Mouse (Mus musculus) forebrain, embryonic 16.5 days (tissue): ENCODE data around the gene Aldh1a1. TPM values are rescaled to one million over a fixed set of nuclear protein-coding genes. Genes with fewer than 3 reads are reported as not detected.
"Not testable (repeated sequence)": the region's sequence is repeated elsewhere in the genome, so short reads cannot be mapped to it uniquely, and the experiment has no call there.

Source experiments
- ATAC-seq: fragments of 200-750 bp; cut with Nextera tagmentation; 2 replicates; pipeline ENCODE4 v1.8.0; 2017; ENCODE audit warnings: mild to moderate bottlenecking, moderate library complexity
- H3K27ac ChIP-seq: fragments of 300-500 bp; sonication (generic); 2 replicates; pipeline ENCODE4 v1.5.1; 2014; ENCODE audit warnings: low read length, control low read depth
- H3K27me3 ChIP-seq: fragments of 300-500 bp; sonication (generic); replicated peaks from 2 replicates; pipeline ENCODE4 v1.6.1; 2014; ENCODE audit warnings: low read length; ENCODE audit not compliant: control insufficient read depth, insufficient read depth
- H3K36me3 ChIP-seq: fragments of 300-500 bp; sonication (generic); 2 replicates; pipeline ENCODE4 v1.6.1; 2014; ENCODE audit not compliant: control insufficient read depth, insufficient read depth
- H3K4me1 ChIP-seq: fragments of 300-500 bp; sonication (generic); replicated peaks from 2 replicates; pipeline ENCODE4 v1.6.1; 2014; ENCODE audit warnings: low read length; ENCODE audit not compliant: control insufficient read depth, insufficient read depth
- H3K4me2 ChIP-seq: fragments of 300-500 bp; sonication (generic); 2 replicates; pipeline ENCODE4 v1.6.1; 2014; ENCODE audit warnings: mild to moderate bottlenecking, low read length, control low read depth
- H3K4me3 ChIP-seq: fragments of 300-500 bp; sonication (generic); replicated peaks from 2 replicates; pipeline ENCODE4 v1.5.1; 2014; ENCODE audit warnings: mild to moderate bottlenecking, low read length, control low read depth
- H3K9ac ChIP-seq: fragments of 300-500 bp; sonication (generic); replicated peaks from 2 replicates; pipeline ENCODE4 v1.6.1; 2014; ENCODE audit warnings: low read depth, low read length, control low read depth
- H3K9me3 ChIP-seq: fragments of 300-500 bp; sonication (generic); 2 replicates; pipeline ENCODE4 v1.6.1; 2016; ENCODE audit warnings: low read length; ENCODE audit not compliant: control insufficient read depth
- WGBS: fragments of 180-500 bp; shearing (Covaris S2); extraction: QIAGEN DNeasy Blood & Tissue Kit; methylation state at CpG from one replicate; pipeline ENCODE4 v1.1.7; 2014; 5-methylcytosine and 5-hydroxymethylcytosine counted together
- polyA plus RNA-seq: library from polyadenylated mRNA; unstranded; fragments of >200 nt; fragmentation: Nextera tagmentation; extraction: Ambion mirVana; gene quantifications from 2 replicates; pipeline ENCODE4 v1.2.1, GENCODE M21; 2015

Aldh1a1 gene
- polyA plus RNA-seq, 1 experiment from 2014 or later = 0.42 TPM

- ATAC-seq = no peak
- Histone ChIP-seq H3K27ac (no peak overlapping the region), H3K9ac (no peak overlapping the region), H3K27me3 (no peaks in the 10 kb centered on the region), H3K36me3 (no peaks in the 10 kb centered on the region), H3K9me3 (no peaks in the 10 kb centered on the region), H3K4me1 (no peaks in the 10 kb centered on the region), H3K4me2 (no peak overlapping the region), H3K4me3 (no peak overlapping the region)
- 93% methylated on average over 2 of the region's 2 CpGs for WGBS
Measured at GRCm38 (mm10) chr19:20511971-20512370, 19.5 kb downstream of the Aldh1a1 start.

GRCm38 (mm10) chr19:20513181-20513580 lies 20.7 kb downstream of the Aldh1a1 start:
- H3K4me3 ChIP-seq = no peak overlapping the region
- H3K9ac ChIP-seq = no peak overlapping the region
- 93% methylated on average over 2 of the region's 2 CpGs for WGBS
- H3K4me1 ChIP-seq = no peaks in the 10 kb centered on the region
- H3K36me3 ChIP-seq = no peaks in the 10 kb centered on the region
- no peaks in the 10 kb centered on the region for H3K9me3 ChIP-seq
- H3K4me2 ChIP-seq = no peak overlapping the region
- no peak overlapping the region for H3K27ac ChIP-seq
- ATAC-seq = no peak
- H3K27me3 ChIP-seq = no peaks in the 10 kb centered on the region

GRCm38 (mm10) chr19:20513688-20514361 lies 21.3 kb downstream of the Aldh1a1 start:
- no peak overlapping the region for H3K27ac ChIP-seq
- 86% methylated on average over 6 of the region's 6 CpGs for WGBS
- no peak overlapping the region for H3K9ac ChIP-seq
- H3K27me3 ChIP-seq = no peaks in the 10 kb centered on the region
- H3K36me3 ChIP-seq = no peaks in the 10 kb centered on the region
- no peak for ATAC-seq
- H3K4me3 ChIP-seq = no peak overlapping the region
- no peak overlapping the region for H3K4me2 ChIP-seq
- no peaks in the 10 kb centered on the region for H3K9me3 ChIP-seq
- H3K4me1 ChIP-seq = no peaks in the 10 kb centered on the region

GRCm38 (mm10) chr19:20516481-20516880 lies 24.0 kb downstream of the Aldh1a1 start:
- Histone ChIP-seq H3K4me2 (no peak overlapping the region), H3K9ac (no peak overlapping the region), H3K27me3 (no peaks in the 10 kb centered on the region), H3K9me3 (no peaks in the 10 kb centered on the region), H3K27ac (no peak overlapping the region), H3K36me3 (no peaks in the 10 kb centered on the region), H3K4me1 (no peaks in the 10 kb centered on the region), H3K4me3 (no peak overlapping the region)
- 91% methylated on average over 3 of the region's 3 CpGs for WGBS
- no peak for ATAC-seq

GRCm38 (mm10) chr19:20529156-20529555 lies 36.6 kb downstream of the Aldh1a1 start:
- not testable (repeated sequence) for H3K36me3 ChIP-seq, H3K9me3 ChIP-seq, H3K27me3 ChIP-seq, H3K4me2 ChIP-seq, H3K9ac ChIP-seq, H3K27ac ChIP-seq, H3K4me3 ChIP-seq, H3K4me1 ChIP-seq, ATAC-seq
- 93% methylated on average over 11 of the region's 11 CpGs for WGBS

- no peak overlapping the region for H3K27ac ChIP-seq
- H3K9me3 ChIP-seq = no peaks in the 10 kb centered on the region
- no peak for ATAC-seq
Measured at GRCm38 (mm10) chr19:20529921-20530696, 37.6 kb downstream of the Aldh1a1 start.

GRCm38 (mm10) chr19:20536538-20536937 lies 44.0 kb downstream of the Aldh1a1 start:
- H3K4me3 ChIP-seq = no peak overlapping the region
- H3K27ac ChIP-seq = no peak overlapping the region
- H3K9ac ChIP-seq = no peak overlapping the region
- WGBS = 72% methylated on average over 7 of the region's 7 CpGs
- H3K36me3 ChIP-seq = no peaks in the 10 kb centered on the region
- H3K4me1 ChIP-seq = no peaks in the 10 kb centered on the region
- H3K9me3 ChIP-seq = no peaks in the 10 kb centered on the region
- no peak overlapping the region for H3K4me2 ChIP-seq
- ATAC-seq = 0 out of 2 replicates have a peak, but pooled peaks have one; percentile 47
- H3K27me3 ChIP-seq = no peaks in the 10 kb centered on the region

More at GRCm38 (mm10) chr19:20529921-20530696, 37.6 kb downstream of the Aldh1a1 start:
- Histone ChIP-seq H3K9ac (no peak overlapping the region), H3K27me3 (no peaks in the 10 kb centered on the region), H3K36me3 (no peaks in the 10 kb centered on the region), H3K4me3 (no peak overlapping the region), H3K4me1 (no peaks in the 10 kb centered on the region), H3K4me2 (no peak overlapping the region)
- 87% methylated on average over 1 of the region's 1 CpGs for WGBS

- 67% methylated on average over 4 of the region's 4 CpGs for WGBS
- Histone ChIP-seq H3K27ac (no peak overlapping the region), H3K27me3 (no peaks in the 10 kb centered on the region), H3K4me2 (no peak overlapping the region), H3K9me3 (no peaks in the 10 kb centered on the region), H3K36me3 (no peaks in the 10 kb centered on the region), H3K9ac (no peak overlapping the region), H3K4me3 (no peak overlapping the region), H3K4me1 (no peaks in the 10 kb centered on the region)
- no peak for ATAC-seq
Measured at GRCm38 (mm10) chr19:20541044-20541443, 48.5 kb downstream of the Aldh1a1 start.

- 84% methylated on average over 1 of the region's 1 CpGs for WGBS
- Histone ChIP-seq H3K27me3 (no peaks in the 10 kb centered on the region), H3K4me1 (no peaks in the 10 kb centered on the region), H3K9ac (no peak overlapping the region), H3K4me3 (no peak overlapping the region), H3K9me3 (no peaks in the 10 kb centered on the region), H3K4me2 (no peak overlapping the region), H3K27ac (no peak overlapping the region), H3K36me3 (no peaks in the 10 kb centered on the region)
- ATAC-seq = no peak
Measured at GRCm38 (mm10) chr19:20541924-20542323, 49.4 kb downstream of the Aldh1a1 start.
